Mouse (Mus musculus) T-cell, adult 2 months (primary cell): ENCODE measurements around the gene B3gnt4.
"Not testable (repeated sequence)": the region's sequence is repeated elsewhere in the genome, so short reads cannot be mapped to it uniquely, and the experiment has no call there.

ENCODE experiments used
- DNase-seq: peaks from one replicate; pipeline ENCODE4 v3.0.0; 2022; ENCODE audit warnings: low spot score

B3gnt4 gene

DNA sequence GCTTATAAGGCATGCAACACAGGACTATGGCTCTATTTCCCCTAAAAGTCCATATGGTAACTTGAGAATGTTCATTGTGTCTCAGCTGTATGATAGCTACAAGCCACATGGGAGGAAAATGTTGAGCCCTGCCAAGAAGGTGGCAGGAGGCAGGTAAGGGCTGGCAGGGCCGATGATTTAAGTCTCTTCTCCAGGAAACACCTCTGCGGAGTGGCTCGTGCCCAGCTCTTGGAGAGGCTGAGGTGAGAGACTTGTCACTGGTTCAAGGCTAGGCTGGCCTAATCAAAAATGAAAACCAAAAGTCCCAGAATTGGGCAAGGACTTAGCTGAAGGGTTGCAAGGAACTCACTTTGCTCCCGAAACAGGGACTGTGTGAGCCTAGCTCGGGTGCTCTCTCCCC lies at the start of gene B3gnt4:
Gene B3gnt4 (plus strand): TSS at position 301 of the 400 bp plus-strand sequence.
- DNase-seq: no peak

GRCm38 (mm10) chr5:123461420-123461819 lies 48.8 kb upstream of the B3gnt4 start:
- DNase-seq: no peak

DNA sequence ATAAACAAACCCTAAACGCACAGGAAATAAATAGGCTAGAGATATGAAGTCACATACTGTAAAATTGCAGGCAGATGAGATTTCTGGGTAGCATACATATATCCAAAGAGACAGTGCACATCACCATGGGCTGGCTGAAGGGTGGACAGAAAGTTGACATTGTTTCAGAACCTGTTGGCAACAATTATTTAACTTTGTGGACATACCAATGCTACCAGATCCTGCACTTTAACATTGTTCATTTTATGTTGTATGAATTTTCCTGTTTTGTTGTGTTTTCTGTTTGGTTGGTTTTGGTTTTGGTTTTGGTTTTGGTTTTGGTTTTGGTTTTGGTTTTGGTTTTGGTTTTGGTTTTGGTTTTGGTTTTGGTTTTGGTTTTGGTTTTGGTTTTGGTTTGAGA lies 45.6 kb upstream of the B3gnt4 start:
- DNase-seq: no peak

GRCm38 (mm10) chr5:123470784-123471400 lies 39.4 kb upstream of the B3gnt4 start:
- DNase-seq: peak; percentile 34

DNA sequence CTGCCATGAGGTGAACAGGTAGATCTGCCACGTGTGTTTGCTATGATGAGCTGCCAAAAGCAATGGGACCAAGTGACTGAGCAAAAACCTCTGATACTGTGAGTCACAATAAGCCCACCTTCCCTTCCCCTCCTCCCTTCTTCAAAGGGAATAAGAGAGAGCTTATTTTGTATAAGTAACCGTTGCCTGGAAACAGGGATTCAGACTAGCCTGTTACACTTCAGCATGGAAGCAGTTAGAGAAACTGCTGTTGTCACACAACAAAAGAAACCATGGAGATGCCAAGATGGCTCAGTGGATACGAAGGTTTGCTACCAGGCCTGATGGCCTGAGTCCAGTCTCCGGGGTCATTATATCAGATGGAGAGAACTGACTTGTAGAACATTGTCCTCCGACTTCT lies 36.4 kb upstream of the B3gnt4 start:
- no peak for DNase-seq

DNA sequence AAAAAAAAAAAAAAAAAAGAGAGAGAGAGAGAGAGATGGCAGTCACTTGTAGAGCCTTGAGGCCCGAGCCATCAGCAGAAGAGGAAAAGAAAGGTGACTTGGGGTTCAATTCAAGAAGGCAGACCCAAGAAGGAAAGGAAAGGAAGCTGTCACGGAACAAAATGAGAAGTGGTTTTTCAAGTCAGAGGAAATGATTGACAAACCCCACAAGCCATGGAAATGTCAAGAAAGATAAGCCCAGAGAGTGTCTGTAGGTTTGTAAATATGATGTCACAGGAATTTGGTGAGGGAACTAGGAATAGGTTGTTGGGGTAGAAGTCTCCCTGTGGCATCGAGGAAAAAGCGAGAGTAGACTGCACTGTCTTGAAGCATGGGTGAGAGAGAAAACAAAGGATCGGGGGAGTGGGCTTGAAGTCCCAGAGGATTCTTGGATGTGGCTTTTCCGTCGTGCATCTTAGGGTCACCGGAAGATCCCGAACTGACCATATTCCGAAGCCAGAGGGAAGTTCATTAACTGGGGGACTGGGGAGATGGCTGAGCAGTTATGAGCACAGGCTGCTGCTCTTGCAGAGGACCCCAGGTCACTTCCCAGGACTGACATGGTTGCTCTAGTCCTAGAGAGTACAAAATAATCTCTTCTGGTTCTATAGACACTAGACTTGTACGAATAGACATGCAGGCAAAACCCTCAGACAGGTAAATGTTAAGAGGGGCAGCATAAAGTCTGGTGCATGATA lies 22.4 kb upstream of the B3gnt4 start:
- DNase-seq: no peak

DNA sequence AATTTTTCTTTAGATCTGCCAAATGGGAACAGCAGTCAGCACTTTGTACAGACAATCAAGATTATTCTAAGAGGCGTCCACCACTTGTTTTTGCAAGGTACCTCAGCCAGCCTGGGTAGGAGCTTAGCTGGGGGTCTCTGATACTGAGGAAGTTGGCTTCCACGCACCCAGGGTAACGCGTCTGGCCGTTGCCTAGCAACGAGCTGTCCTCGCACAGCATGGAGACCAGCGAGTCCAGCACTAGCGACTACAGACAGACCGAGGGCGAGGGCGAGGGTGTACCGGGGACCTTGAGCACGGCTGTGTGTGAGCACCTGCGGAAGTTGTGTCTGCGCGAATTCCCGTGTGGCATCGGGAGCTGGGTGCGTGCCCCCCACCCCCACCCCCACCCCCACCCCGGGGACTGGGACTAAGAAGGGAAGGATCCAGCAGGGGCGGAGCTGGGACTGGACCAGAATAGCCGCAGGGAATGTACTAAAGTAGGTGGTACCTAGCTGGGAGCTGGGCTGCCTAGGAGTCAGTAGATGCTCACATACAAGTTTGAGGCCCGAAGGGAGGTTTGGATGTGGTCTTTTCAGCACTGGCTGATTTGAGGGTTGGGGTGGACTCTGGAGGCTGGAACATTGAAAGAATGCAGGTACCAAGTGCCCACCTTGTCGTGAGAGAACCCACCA lies 21.0 kb upstream of the B3gnt4 start, which contains the start of the genes Lrrc43 and Il31:
Gene Lrrc43 (plus strand): TSS at position 194 of the 674 bp plus-strand sequence.
Gene Il31 (minus strand): TSS at position 378 of the 674 bp plus-strand sequence.
- no peak for DNase-seq

- DNase-seq: no peak
These were observed 20.3 kb upstream of the B3gnt4 start for GRCm38 (mm10) chr5:123489935-123490334.

- DNase-seq: peak; percentile 15
These were observed 10.5 kb upstream of the B3gnt4 start for GRCm38 (mm10) chr5:123499717-123500116.

DNA sequence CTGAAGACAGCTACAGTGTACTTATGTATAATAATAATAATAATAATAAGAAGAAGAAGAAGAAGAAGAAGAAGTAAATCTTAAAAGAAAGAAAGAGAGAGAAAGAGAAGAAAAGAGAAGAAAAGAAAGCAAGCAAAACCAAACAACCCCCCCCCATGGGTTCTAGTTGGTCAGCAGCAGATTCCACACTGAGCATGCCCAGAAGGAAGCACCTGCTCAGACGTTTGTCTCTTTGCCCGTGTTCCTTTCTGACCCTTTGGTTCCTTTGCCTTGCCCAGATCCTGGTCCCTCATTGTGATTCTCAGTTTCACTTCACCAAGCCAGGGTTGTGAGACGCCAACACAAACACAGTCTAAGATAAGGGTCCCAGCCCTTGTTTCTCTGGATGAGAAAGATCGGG lies 8.3 kb upstream of the B3gnt4 start:
- no peak for DNase-seq

DNA sequence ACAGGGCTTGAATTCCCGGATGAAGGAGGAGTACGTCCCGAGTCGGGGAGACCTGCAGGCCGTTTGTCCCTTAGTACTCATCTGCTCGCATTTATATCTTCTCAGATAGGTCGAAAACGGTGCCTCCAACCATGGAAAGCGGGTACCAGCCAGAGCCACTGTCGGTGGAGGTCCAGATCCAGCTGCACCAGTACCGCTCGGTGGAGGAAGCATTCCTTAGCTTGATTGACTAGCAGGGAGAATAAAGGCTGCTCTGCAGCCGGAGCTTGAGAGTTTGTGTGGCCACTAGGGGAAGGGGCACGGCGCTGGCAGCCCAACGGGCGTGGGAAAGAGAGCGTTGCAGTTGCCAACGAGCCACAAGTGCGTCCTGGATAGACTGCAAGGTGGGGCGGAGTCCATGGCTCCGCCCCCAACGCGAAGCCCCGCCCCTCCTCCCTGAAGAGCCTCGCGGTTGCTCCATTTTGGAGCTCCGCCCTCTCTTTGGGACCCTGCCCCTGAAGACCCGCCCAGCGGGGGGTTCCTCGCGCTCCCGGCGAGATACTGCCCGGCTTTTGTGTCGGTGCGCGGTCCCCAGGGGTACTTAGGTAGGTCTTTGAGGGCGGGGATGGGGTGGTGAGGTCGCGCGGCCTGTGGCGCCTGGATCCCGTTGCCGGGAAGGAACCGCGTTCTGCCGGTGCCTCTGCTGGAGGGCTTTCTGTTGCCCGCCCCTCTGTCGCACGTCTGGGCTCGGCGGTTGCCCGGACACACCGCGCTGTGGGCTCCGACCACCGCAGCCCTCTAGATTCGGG lies 2.1 kb upstream of the B3gnt4 start:
- DNase-seq: peak; percentile 67

DNA sequence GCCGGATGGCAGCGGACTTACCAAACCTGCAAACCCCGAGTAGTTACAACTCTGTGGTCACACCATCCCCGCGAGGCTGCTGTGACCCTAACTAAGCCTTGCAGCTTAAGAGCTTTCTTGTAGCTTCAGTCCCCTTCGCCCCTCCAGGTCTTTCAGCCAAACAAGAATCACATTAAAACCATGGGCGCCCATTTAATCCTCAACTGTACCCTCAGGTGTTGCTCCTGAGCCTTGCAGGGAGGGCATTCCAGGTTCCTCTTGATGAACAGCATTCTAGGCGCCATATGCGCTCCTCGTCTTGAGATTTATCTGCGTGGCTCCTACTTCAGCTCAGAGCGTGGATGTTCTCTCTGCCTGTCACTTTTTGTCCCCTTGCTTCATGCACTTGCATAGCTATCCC lies 1.3 kb upstream of the B3gnt4 start:
- DNase-seq: no peak

- not testable (repeated sequence) for DNase-seq
These were observed 1.2 kb downstream of the B3gnt4 start for GRCm38 (mm10) chr5:123511426-123511825.

- DNase-seq: no peak
These were observed 1.8 kb downstream of the B3gnt4 start for GRCm38 (mm10) chr5:123512102-123512501.

GRCm38 (mm10) chr5:123514871-123515270 lies 4.6 kb downstream of the B3gnt4 start:
- DNase-seq: no peak

- no peak for DNase-seq
These were observed 10.4 kb downstream of the B3gnt4 start for GRCm38 (mm10) chr5:123520666-123521065.

- DNase-seq: no peak
These were observed 11.4 kb downstream of the B3gnt4 start for GRCm38 (mm10) chr5:123521621-123522020.

GRCm38 (mm10) chr5:123522166-123522565 lies 11.9 kb downstream of the B3gnt4 start:
- DNase-seq: no peak

DNA sequence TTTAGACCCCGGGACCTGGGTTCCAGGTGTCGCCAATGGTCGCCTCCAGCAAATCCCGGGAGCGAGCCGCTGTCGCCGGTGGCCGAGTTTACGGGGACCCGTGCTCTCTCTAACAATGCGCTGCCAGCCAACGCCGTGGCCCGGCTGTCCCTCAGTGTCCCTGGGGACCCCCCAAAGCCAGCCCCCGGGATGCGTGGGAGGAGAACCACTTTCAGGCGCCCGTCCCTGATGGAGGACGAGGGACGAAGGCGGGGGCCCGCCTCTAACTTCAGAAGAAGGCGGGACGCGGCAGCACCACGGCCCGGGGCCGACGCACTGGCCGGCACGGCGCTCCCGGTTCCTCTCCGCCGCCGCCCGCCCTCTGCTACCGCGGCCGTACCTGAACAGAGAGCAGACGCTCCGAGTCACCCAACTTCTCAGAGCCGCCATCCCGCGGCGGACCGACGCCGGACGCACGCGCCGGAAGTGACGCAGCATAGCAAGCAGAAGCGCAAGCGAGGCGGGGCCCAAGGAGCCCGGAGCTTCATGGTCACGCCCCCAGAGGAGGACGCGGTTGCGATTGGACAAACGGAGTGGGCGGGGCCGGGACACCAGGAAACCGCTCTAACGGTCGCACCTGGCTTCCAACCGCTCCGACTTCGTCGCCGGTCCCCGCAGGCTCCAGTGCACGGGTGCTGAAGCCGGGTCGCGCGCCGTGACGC lies 13.6 kb downstream of the B3gnt4 start, which contains the start of gene Diablo:
Gene Diablo (minus strand): TSS at position 485 of the 701 bp plus-strand sequence.
- DNase-seq: peak; percentile 98

GRCm38 (mm10) chr5:123524393-123524750 lies 14.1 kb downstream of the B3gnt4 start:
- DNase-seq: no peak

DNA sequence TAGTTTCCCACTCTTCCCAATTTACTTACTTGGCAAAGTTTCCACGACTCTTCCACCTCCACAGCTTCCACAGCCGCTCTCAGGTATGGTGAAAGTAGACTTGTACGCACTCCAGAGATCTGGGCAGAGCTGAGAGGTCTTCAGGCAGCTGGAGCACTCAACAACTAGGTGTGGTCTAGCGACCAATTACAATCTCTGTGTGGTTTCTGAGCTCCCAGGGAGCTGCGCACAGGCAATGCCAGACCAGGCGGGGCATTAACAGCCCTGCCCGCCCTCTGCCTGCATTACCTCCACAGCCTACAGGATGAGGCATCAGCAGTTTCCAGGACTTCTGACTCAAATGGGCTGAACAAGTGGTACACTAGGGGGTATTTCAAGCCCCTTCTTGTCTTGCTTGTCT lies 15.0 kb downstream of the B3gnt4 start, which contains the start of gene Gm49027:
Gene Gm49027 (minus strand): TSS at position 208 of the 400 bp plus-strand sequence.
- no peak for DNase-seq
